Mouse (Mus musculus) midbrain, embryonic 12.5 days (tissue): ENCODE data around the gene Map3k3. TPM values are rescaled to one million over a fixed set of nuclear protein-coding genes. Genes with fewer than 3 reads are reported as not detected.
"Not testable (repeated sequence)": the region's sequence is repeated elsewhere in the genome, so short reads cannot be mapped to it uniquely, and the experiment has no call there.

ENCODE experiments used
- ATAC-seq: fragments of 200-750 bp; cut with Nextera tagmentation; 2 replicates; pipeline ENCODE4 v1.8.0; 2017; ENCODE audit warnings: low read depth, moderate TSS enrichment, moderate library complexity; ENCODE audit not compliant: low FRiP score
- H3K27ac ChIP-seq: fragments of 300-500 bp; sonication (generic); replicated peaks from 2 replicates; pipeline ENCODE4 v1.5.1; 2016; ENCODE audit warnings: mild to moderate bottlenecking
- H3K27me3 ChIP-seq: fragments of 300-500 bp; sonication (generic); 2 replicates; pipeline ENCODE4 v1.6.1; 2016; ENCODE audit warnings: mild to moderate bottlenecking
- H3K36me3 ChIP-seq: fragments of 300-500 bp; sonication (generic); 2 replicates; pipeline ENCODE4 v1.6.1; 2016
- H3K4me1 ChIP-seq: fragments of 300-500 bp; sonication (generic); 2 replicates; pipeline ENCODE4 v1.6.1; 2016
- H3K4me2 ChIP-seq: fragments of 300-500 bp; sonication (generic); replicated peaks from 2 replicates; pipeline ENCODE4 v1.6.1; 2016; ENCODE audit warnings: mild to moderate bottlenecking, moderate library complexity
- H3K4me3 ChIP-seq: fragments of 300-500 bp; sonication (generic); 2 replicates; pipeline ENCODE4 v1.5.1; 2016; ENCODE audit warnings: mild to moderate bottlenecking
- H3K9ac ChIP-seq: fragments of 300-500 bp; sonication (generic); replicated peaks from 2 replicates; pipeline ENCODE4 v1.6.1; 2016; ENCODE audit warnings: mild to moderate bottlenecking, moderate library complexity
- H3K9me3 ChIP-seq: fragments of 300-500 bp; sonication (generic); 2 replicates; pipeline ENCODE4 v1.6.1; 2016; ENCODE audit warnings: mild to moderate bottlenecking
- WGBS: fragments of 180-500 bp; shearing (Covaris S2); methylation state at CpG from one replicate; pipeline ENCODE4 v1.1.7; 2016; 5-methylcytosine and 5-hydroxymethylcytosine counted together
- polyA plus RNA-seq: library from polyadenylated mRNA; unstranded; fragments of >200 nt; fragmentation: Nextera tagmentation; extraction: Ambion mirVana; gene quantifications from 2 replicates; pipeline ENCODE4 v1.2.1, GENCODE M21; 2016

The Map3k3 gene
- polyA plus RNA-seq, 1 experiment from 2014 or later, result 25.4 TPM

- H3K27me3 ChIP-seq, result no peaks in the 10 kb centered on the region
- no peaks in the 10 kb centered on the region for H3K9me3 ChIP-seq
- no peak overlapping the region for H3K27ac ChIP-seq
- no peak overlapping the region for H3K4me3 ChIP-seq
- 93% methylated on average over 1 of the region's 1 CpGs for WGBS
- no peaks in the 10 kb centered on the region for H3K4me1 ChIP-seq
- no peak for ATAC-seq
- no peak overlapping the region for H3K4me2 ChIP-seq
- no peak overlapping the region for H3K9ac ChIP-seq
- H3K36me3 ChIP-seq, result peaks cover 19% of the 10 kb centered on the region; the same call in 1 of the 2 replicates
Measured at GRCm38 (mm10) chr11:106098223-106098622, 13.8 kb downstream of the Map3k3 start.

- Histone ChIP-seq H3K36me3 (peaks cover 24% of the 10 kb centered on the region; the same call in 1 of the 2 replicates), H3K4me3 (no peak overlapping the region), H3K4me1 (no peaks in the 10 kb centered on the region), H3K9me3 (no peaks in the 10 kb centered on the region), H3K9ac (no peak overlapping the region), H3K27ac (no peak overlapping the region), H3K27me3 (no peaks in the 10 kb centered on the region), H3K4me2 (no peak overlapping the region)
- ATAC-seq, result no peak
- 91% methylated on average over 3 of the region's 3 CpGs for WGBS
Measured at GRCm38 (mm10) chr11:106102866-106103265, 18.5 kb downstream of the Map3k3 start.

GRCm38 (mm10) chr11:106106047-106106587, 21.7 kb downstream of the Map3k3 start:
- no peaks in the 10 kb centered on the region for H3K27me3 ChIP-seq
- H3K9ac ChIP-seq, result no peak overlapping the region
- no peak overlapping the region for H3K4me2 ChIP-seq
- no peaks in the 10 kb centered on the region for H3K9me3 ChIP-seq
- peaks cover 15% of the 10 kb centered on the region; the same call in 1 of the 2 replicates for H3K36me3 ChIP-seq
- WGBS, result 80% methylated on average over 8 of the region's 8 CpGs
- no peak for ATAC-seq
- no peaks in the 10 kb centered on the region for H3K4me1 ChIP-seq
- H3K27ac ChIP-seq, result no peak overlapping the region
- no peak overlapping the region for H3K4me3 ChIP-seq

- no peak for ATAC-seq
- peaks cover 22% of the 10 kb centered on the region for H3K36me3 ChIP-seq
- H3K4me3 ChIP-seq, result no peak overlapping the region
- H3K4me2 ChIP-seq, result no peak overlapping the region
- no peaks in the 10 kb centered on the region for H3K27me3 ChIP-seq
- H3K9me3 ChIP-seq, result no peaks in the 10 kb centered on the region
- no peaks in the 10 kb centered on the region for H3K4me1 ChIP-seq
- no peak overlapping the region for H3K27ac ChIP-seq
- no peak overlapping the region for H3K9ac ChIP-seq
Measured at GRCm38 (mm10) chr11:106111688-106112087, 27.3 kb downstream of the Map3k3 start.

- Histone ChIP-seq H3K27ac (no peak overlapping the region), H3K4me2 (no peak overlapping the region), H3K4me1 (no peaks in the 10 kb centered on the region), H3K27me3 (no peaks in the 10 kb centered on the region), H3K36me3 (peaks cover 57% of the 10 kb centered on the region), H3K4me3 (no peak overlapping the region), H3K9ac (no peak overlapping the region), H3K9me3 (no peaks in the 10 kb centered on the region)
- no peak for ATAC-seq
- WGBS, result 93% methylated on average over 5 of the region's 5 CpGs
Measured at GRCm38 (mm10) chr11:106122221-106122620, 37.8 kb downstream of the Map3k3 start.

GRCm38 (mm10) chr11:106122736-106123135, 38.3 kb downstream of the Map3k3 start:
- ATAC-seq, result no peak
- 91% methylated on average over 3 of the region's 3 CpGs for WGBS
- Histone ChIP-seq H3K4me2 (no peak overlapping the region), H3K9me3 (no peaks in the 10 kb centered on the region), H3K4me1 (no peaks in the 10 kb centered on the region), H3K9ac (no peak overlapping the region), H3K27me3 (no peaks in the 10 kb centered on the region), H3K27ac (no peak overlapping the region), H3K4me3 (no peak overlapping the region), H3K36me3 (peaks cover 53% of the 10 kb centered on the region)

GRCm38 (mm10) chr11:106124784-106125183, 40.4 kb downstream of the Map3k3 start:
- no peak for ATAC-seq
- no peak overlapping the region for H3K9ac ChIP-seq
- H3K27me3 ChIP-seq, result no peaks in the 10 kb centered on the region
- H3K4me3 ChIP-seq, result no peak overlapping the region
- no peaks in the 10 kb centered on the region for H3K9me3 ChIP-seq
- WGBS, result 80% methylated on average over 4 of the region's 4 CpGs
- H3K4me1 ChIP-seq, result no peaks in the 10 kb centered on the region
- H3K27ac ChIP-seq, result no peak overlapping the region
- no peak overlapping the region for H3K4me2 ChIP-seq
- H3K36me3 ChIP-seq, result peaks cover 47% of the 10 kb centered on the region

GRCm38 (mm10) chr11:106125827-106126226, 41.4 kb downstream of the Map3k3 start:
- no peak for ATAC-seq
- 86% methylated on average over 1 of the region's 1 CpGs for WGBS
- Histone ChIP-seq H3K9me3 (no peaks in the 10 kb centered on the region), H3K27ac (no peak overlapping the region), H3K36me3 (peaks cover 54% of the 10 kb centered on the region), H3K4me3 (no peak overlapping the region), H3K4me1 (no peaks in the 10 kb centered on the region), H3K4me2 (no peak overlapping the region), H3K27me3 (no peaks in the 10 kb centered on the region), H3K9ac (no peak overlapping the region)

- H3K27ac ChIP-seq, H3K4me1 ChIP-seq, H3K27me3 ChIP-seq, H3K9ac ChIP-seq, H3K4me2 ChIP-seq, H3K4me3 ChIP-seq, ATAC-seq, H3K9me3 ChIP-seq: not testable (repeated sequence)
- WGBS, result 94% methylated on average over 6 of the region's 6 CpGs
- H3K36me3 ChIP-seq, result peaks cover 51% of the 10 kb centered on the region
Measured at GRCm38 (mm10) chr11:106126727-106127373, 42.4 kb downstream of the Map3k3 start.

- Histone ChIP-seq H3K4me2 (no peak overlapping the region), H3K36me3 (peaks cover 33% of the 10 kb centered on the region), H3K27ac (no peak overlapping the region), H3K9ac (no peak overlapping the region), H3K4me3 (no peak overlapping the region), H3K9me3 (no peaks in the 10 kb centered on the region), H3K27me3 (no peaks in the 10 kb centered on the region), H3K4me1 (no peaks in the 10 kb centered on the region)
- ATAC-seq, result no peak
- 85% methylated on average over 1 of the region's 1 CpGs for WGBS
Measured at GRCm38 (mm10) chr11:106129477-106129876, 45.1 kb downstream of the Map3k3 start.

GRCm38 (mm10) chr11:106132516-106132915, 48.1 kb downstream of the Map3k3 start:
- Histone ChIP-seq H3K36me3 (peaks cover 35% of the 10 kb centered on the region), H3K4me1 (peaks cover 7% of the 10 kb centered on the region), H3K27ac (no peak overlapping the region), H3K27me3 (no peaks in the 10 kb centered on the region), H3K4me2 (no peak overlapping the region), H3K4me3 (no peak overlapping the region), H3K9ac (no peak overlapping the region), H3K9me3 (no peaks in the 10 kb centered on the region)
- 90% methylated on average over 5 of the region's 5 CpGs for WGBS
- ATAC-seq, result no peak

- no peak for ATAC-seq
- H3K4me2 ChIP-seq, result no peak overlapping the region
- no peaks in the 10 kb centered on the region for H3K27me3 ChIP-seq
- no peak overlapping the region; the same call in 1 of the 2 replicates for H3K9ac ChIP-seq
- 43% methylated on average over 8 of the region's 8 CpGs for WGBS
- no peak overlapping the region for H3K4me3 ChIP-seq
- H3K36me3 ChIP-seq, result peaks cover 29% of the 10 kb centered on the region
- H3K9me3 ChIP-seq, result no peaks in the 10 kb centered on the region
- H3K4me1 ChIP-seq, result peaks cover 7% of the 10 kb centered on the region
- peak overlapping the region; percentile 72 for H3K27ac ChIP-seq
Measured at GRCm38 (mm10) chr11:106134580-106135528, 50.4 kb downstream of the Map3k3 start.
